Mouse (Mus musculus): ENCODE measurements around the gene Usp17lc. TPM values are rescaled to one million over a fixed set of nuclear protein-coding genes. Genes with fewer than 3 reads are reported as not detected.

The Usp17lc gene
- polyA plus RNA-seq, 1 experiment from 2014 or later, result not detected

DNA sequence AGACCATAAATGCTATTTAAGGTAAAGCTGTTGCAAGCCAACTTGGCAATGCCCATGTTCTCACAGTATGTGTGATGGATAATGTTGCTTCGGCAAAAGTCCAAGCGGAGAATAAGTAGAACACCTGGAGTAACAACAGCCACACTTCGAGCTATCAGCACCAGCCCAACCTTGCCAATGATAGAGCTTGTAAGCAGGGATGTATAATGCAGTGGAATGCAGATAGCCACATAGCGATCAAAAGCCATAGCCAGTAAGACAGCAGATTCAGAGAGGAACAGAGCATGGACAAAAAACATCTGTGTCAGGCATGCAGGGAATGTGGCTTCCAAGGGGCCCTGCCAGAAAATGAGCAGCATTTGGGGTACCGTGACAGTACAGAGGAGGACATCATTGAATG is 45.7 kb downstream of the Usp17lc start:
- H3K27me3 ChIP-seq (ENCODE audit: insufficient read depth, low read length), result no peaks in the 10 kb centered on the region
- no peaks in the 10 kb centered on the region for H3K9me3 ChIP-seq (ENCODE audit: low read length)
- 77% methylated on average over 5 of the region's 5 CpGs for WGBS (ENCODE audit: insufficient replicate concordance)
- no peak for TF ChIP-seq EP300 (IDR thresholded peaks at IDR 0.05; ENCODE audit: low read depth)
- TF ChIP-seq CTCF (IDR thresholded peaks at IDR 0.05; ENCODE audit: low read depth), result no peak
- H3K4me3 ChIP-seq (ENCODE audit: low read depth, low read length), result no peak overlapping the region
- no peak overlapping the region for H3K9ac ChIP-seq (replicated peaks)
- no peak for ATAC-seq
- H3K4me1 ChIP-seq (ENCODE audit: insufficient read depth), result no peaks in the 10 kb centered on the region
- H3K36me3 ChIP-seq (replicated peaks; ENCODE audit: insufficient read depth, low read length), result no peaks in the 10 kb centered on the region
- H3K27ac ChIP-seq (ENCODE audit: low read depth), result no peak overlapping the region
- no peak for DNase-seq
- H3K4me2 ChIP-seq (ENCODE audit: low read depth, low read length), result no peak overlapping the region

Small RNA genes within 50 kb of the gene (microRNA-seq; reads per million reads assigned to microRNA genes)
- not detected for gene Gm25774

Other genes starting within 250 kb of the Usp17lc start
- not detected in 2 replicates for gene Olfr591, start 236.7 kb upstream of the Usp17lc start, polyA plus RNA-seq (2015; fragmentation: Nextera tagmentation; extraction: Ambion mirVana)
- gene Olfr592, start 230.3 kb upstream of the Usp17lc start, polyA plus RNA-seq (2015; fragmentation: Nextera tagmentation; extraction: Ambion mirVana), result not detected in 2 replicates
- gene Olfr593, start 203.2 kb upstream of the Usp17lc start, polyA plus RNA-seq (2015; fragmentation: Nextera tagmentation; extraction: Ambion mirVana), result not detected in 2 replicates
- not detected in 2 replicates for gene Olfr594, start 198.1 kb upstream of the Usp17lc start, polyA plus RNA-seq (2015; fragmentation: Nextera tagmentation; extraction: Ambion mirVana)
- gene Usp17ld, start 162.6 kb upstream of the Usp17lc start, polyA plus RNA-seq (2015; fragmentation: Nextera tagmentation; extraction: Ambion mirVana), result not detected in 2 replicates
- gene Olfr596, start 109.4 kb upstream of the Usp17lc start, polyA plus RNA-seq (2015; fragmentation: Nextera tagmentation; extraction: Ambion mirVana), result not detected in 2 replicates
- not detected in 2 replicates for gene Olfr597, start 98.8 kb upstream of the Usp17lc start, polyA plus RNA-seq (2015; fragmentation: Nextera tagmentation; extraction: Ambion mirVana)
- not detected in 2 replicates for gene Olfr598, start 91.5 kb upstream of the Usp17lc start, polyA plus RNA-seq (2015; fragmentation: Nextera tagmentation; extraction: Ambion mirVana)
- not detected in 2 replicates for gene Olfr599, start 79.2 kb upstream of the Usp17lc start, polyA plus RNA-seq (2015; fragmentation: Nextera tagmentation; extraction: Ambion mirVana)
- gene Olfr600, start 65.4 kb upstream of the Usp17lc start, polyA plus RNA-seq (2015; fragmentation: Nextera tagmentation; extraction: Ambion mirVana), result not detected in 2 replicates
- gene Olfr601, start 52.4 kb upstream of the Usp17lc start, polyA plus RNA-seq (2015; fragmentation: Nextera tagmentation; extraction: Ambion mirVana), result not detected in 2 replicates
- gene Olfr603, start 28.9 kb upstream of the Usp17lc start, polyA plus RNA-seq (2015; fragmentation: Nextera tagmentation; extraction: Ambion mirVana), result not detected in 2 replicates
- gene Olfr605, start 30.4 kb downstream of the Usp17lc start, polyA plus RNA-seq (2015; fragmentation: Nextera tagmentation; extraction: Ambion mirVana), result not detected in 2 replicates
- gene Olfr606, start 34.0 kb downstream of the Usp17lc start, polyA plus RNA-seq (2015; fragmentation: Nextera tagmentation; extraction: Ambion mirVana), result not detected in 2 replicates
- gene Olfr607, start 49.1 kb downstream of the Usp17lc start, polyA plus RNA-seq (2015; fragmentation: Nextera tagmentation; extraction: Ambion mirVana), result not detected in 2 replicates
- gene Olfr608, start 54.8 kb downstream of the Usp17lc start, polyA plus RNA-seq (2015; fragmentation: Nextera tagmentation; extraction: Ambion mirVana), result not detected in 2 replicates
- gene Olfr609, start 83.0 kb downstream of the Usp17lc start, polyA plus RNA-seq (2015; fragmentation: Nextera tagmentation; extraction: Ambion mirVana), result not detected in 2 replicates
- not detected in 2 replicates for gene Olfr610, start 97.0 kb downstream of the Usp17lc start, polyA plus RNA-seq (2015; fragmentation: Nextera tagmentation; extraction: Ambion mirVana)
- gene Olfr611, start 105.8 kb downstream of the Usp17lc start, polyA plus RNA-seq (2015; fragmentation: Nextera tagmentation; extraction: Ambion mirVana), result not detected in 2 replicates
- gene Olfr612, start 127.6 kb downstream of the Usp17lc start, polyA plus RNA-seq (2015; fragmentation: Nextera tagmentation; extraction: Ambion mirVana), result not detected in 2 replicates
- gene Olfr613, start 133.0 kb downstream of the Usp17lc start, polyA plus RNA-seq (2015; fragmentation: Nextera tagmentation; extraction: Ambion mirVana), result not detected in 2 replicates
- not detected in 2 replicates for gene Olfr615, start 141.0 kb downstream of the Usp17lc start, polyA plus RNA-seq (2015; fragmentation: Nextera tagmentation; extraction: Ambion mirVana)
- gene Olfr616, start 154.1 kb downstream of the Usp17lc start, polyA plus RNA-seq (2015; fragmentation: Nextera tagmentation; extraction: Ambion mirVana), result not detected in 2 replicates
- gene Olfr617, start 158.0 kb downstream of the Usp17lc start, polyA plus RNA-seq (2015; fragmentation: Nextera tagmentation; extraction: Ambion mirVana), result not detected in 2 replicates
- not detected in 2 replicates for gene Olfr618, start 175.0 kb downstream of the Usp17lc start, polyA plus RNA-seq (2015; fragmentation: Nextera tagmentation; extraction: Ambion mirVana)
- not detected in 2 replicates for gene Olfr619, start 185.5 kb downstream of the Usp17lc start, polyA plus RNA-seq (2015; fragmentation: Nextera tagmentation; extraction: Ambion mirVana)
- gene Olfr620, start 197.5 kb downstream of the Usp17lc start, polyA plus RNA-seq (2015; fragmentation: Nextera tagmentation; extraction: Ambion mirVana), result not detected in 2 replicates
- not detected in 2 replicates for gene Olfr622, start 227.6 kb downstream of the Usp17lc start, polyA plus RNA-seq (2015; fragmentation: Nextera tagmentation; extraction: Ambion mirVana)
- gene Olfr623, start 248.6 kb downstream of the Usp17lc start, polyA plus RNA-seq (2015; fragmentation: Nextera tagmentation; extraction: Ambion mirVana), result not detected in 2 replicates

All from liver, postnatal 0 days (tissue).